Mouse (Mus musculus) lung, postnatal 0 days (tissue): ENCODE measurements around the gene Nr4a1.

Experiments used
- CTCF ChIP-seq: IDR thresholded peaks from 2 replicates; pipeline ENCODE4 v1.5.1; 2016; ENCODE audit warnings: antibody characterized with exemption, mild to moderate bottlenecking
- EP300 ChIP-seq: IDR thresholded peaks from 2 replicates; pipeline ENCODE4 v1.6.1; 2016; ENCODE audit warnings: antibody characterized with exemption, mild to moderate bottlenecking, control low read depth

- TF ChIP-seq CTCF: no peak
- TF ChIP-seq EP300: no peak
These were observed 38.0 kb upstream of the Nr4a1 start for GRCm38 (mm10) chr15:101216036-101216435.
